In genomic region chr8:120568164-120568798, GRCm38 (mm10) we compare ENCODE assay signal across 24 mouse cellular contexts. TPM values are rescaled to one million over a fixed set of nuclear protein-coding genes. Genes with fewer than 3 reads are reported as not detected.
DNase-seq lines count a peak whose midpoint lies in the region; ATAC-seq and TF ChIP-seq lines count a peak whose summit lies in the region.
"Had no signal": no experiment of that assay in that cellular context is flagged by ENCODE, and none has a peak within 500 bp of the region (broad histone marks: within the 10 kb centered on the region; RNA-seq: fewer than 3 reads in every experiment).

No protein-coding gene starts in this region.

- H3K36me3 ChIP-seq in forebrain, embryonic 10.5 days (replicated peaks): peaks cover 87% of the 10 kb centered on the region
- peaks cover 55% of the 10 kb centered on the region for H3K36me3 ChIP-seq in forebrain, embryonic 15.5 days
- H3K36me3 ChIP-seq in E14TG2a.4 (ENCODE audit: insufficient read depth, low read length): peaks cover 100% of the 10 kb centered on the region

- DNase-seq in forebrain, embryonic 10.5 days (ENCODE audit: extremely low spot score, low spot score): no peak
- no peak for DNase-seq in layer of hippocampus, adult 2 months (ENCODE audit: low spot score in 2 of 2)
- DNase-seq in layer of hippocampus, adult 9-11 months: no peak
- DNase-seq in ZHBTc4 (ENCODE audit: low read depth, low spot score) (peak; percentile 41), MN1 (ENCODE audit: low spot score) (no peak)
- DNase-seq: adrenal gland, postnatal 14 days; cerebellum, adult 18-20 months; cerebellum, postnatal 25 days; gastrocnemius, postnatal 25 days; heart, adult 2 months; heart, postnatal 4 days; kidney, adult 9 months; kidney, postnatal 10 days; liver; lung, adult 2 months; lung, postnatal 14 days had no signal

- H3K27ac ChIP-seq in forebrain, embryonic 10.5 days: peak overlapping the region; percentile 13; the same call in 1 of the 2 replicates
- H3K27ac ChIP-seq in forebrain, embryonic 15.5 days (replicated peaks): no peak overlapping the region
- H3K27ac ChIP-seq in layer of hippocampus, adult 2 months: peak overlapping the region; percentile 97
- H3K27ac ChIP-seq: embryonic facial prominence, embryonic 15.5 days; heart, adult 2 months; liver, embryonic 14.5 days had no signal

- no peak overlapping the region for H3K4me2 ChIP-seq in forebrain, embryonic 15.5 days (replicated peaks)
- H3K4me2 ChIP-seq: embryonic facial prominence, embryonic 15.5 days; forebrain, embryonic 13.5 days; heart, embryonic 12.5 days had no signal

- H3K9ac ChIP-seq in forebrain, embryonic 15.5 days (replicated peaks): no peak overlapping the region
- H3K9ac ChIP-seq: embryonic facial prominence, embryonic 15.5 days; forebrain, embryonic 13.5 days; heart, embryonic 12.5 days; liver, embryonic 14.5 days had no signal

- WGBS in forebrain, embryonic 10.5 days: 96% methylated on average over 37 of the region's 37 CpGs
- 97% methylated on average over 37 of the region's 37 CpGs for WGBS in forebrain, embryonic 15.5 days

- ATAC-seq in forebrain, embryonic 15.5 days (replicated peaks): no peak
- ATAC-seq: forebrain, embryonic 13.5 days; intestine, postnatal 0 days had no signal

- TF ChIP-seq CTCF in layer of hippocampus, adult 2 months (conservative IDR thresholded peaks at IDR 0.05): no peak
- no peak for TF ChIP-seq CTCF in E14TG2a.4 (conservative IDR thresholded peaks at IDR 0.05; ENCODE audit: low read length)

- no peak overlapping the region for H3K4me3 ChIP-seq in forebrain, embryonic 10.5 days
- no peak overlapping the region for H3K4me3 ChIP-seq in forebrain, embryonic 15.5 days
- no peak overlapping the region for H3K4me3 ChIP-seq in layer of hippocampus, adult 2 months
- H3K4me3 ChIP-seq in E14TG2a.4 (replicated peaks; ENCODE audit: low read length): peak overlapping the region; percentile 50
- H3K4me3 ChIP-seq: embryonic facial prominence, embryonic 10.5 days; embryonic facial prominence, embryonic 15.5 days; forebrain, embryonic 13.5 days; heart, adult 2 months; heart, embryonic 12.5 days had no signal

- peaks cover 78% of the 10 kb centered on the region for H3K4me1 ChIP-seq in forebrain, embryonic 10.5 days
- H3K4me1 ChIP-seq in forebrain, embryonic 15.5 days: peaks cover 46% of the 10 kb centered on the region
- H3K4me1 ChIP-seq in E14TG2a.4 (replicated peaks; ENCODE audit: low read depth, low read length): peaks cover 100% of the 10 kb centered on the region

- 0 out of 2 replicates have a peak, but pooled peaks cover 4% of the 10 kb centered on the region for H3K27me3 ChIP-seq in forebrain, embryonic 10.5 days (ENCODE audit: poor library complexity, severe bottlenecking)
- H3K27me3 ChIP-seq in forebrain, embryonic 15.5 days: no peaks in the 10 kb centered on the region
- H3K27me3 ChIP-seq in E14TG2a.4 (ENCODE audit: insufficient read depth, low read length): no peaks in the 10 kb centered on the region
- H3K27me3 ChIP-seq: embryonic facial prominence, embryonic 15.5 days; forebrain, embryonic 13.5 days; heart, embryonic 12.5 days had no signal

- peaks cover 12% of the 10 kb centered on the region; the same call in 1 of the 2 replicates for H3K9me3 ChIP-seq in forebrain, embryonic 10.5 days
- no peaks in the 10 kb centered on the region for H3K9me3 ChIP-seq in forebrain, embryonic 15.5 days
- no peaks in the 10 kb centered on the region for H3K9me3 ChIP-seq in E14TG2a.4 (ENCODE audit: low read length)
- H3K9me3 ChIP-seq: embryonic facial prominence, embryonic 15.5 days; forebrain, embryonic 13.5 days; heart, embryonic 12.5 days had no signal

RNA-seq across cellular contexts. Expression of gene Gins2, which starts 20.8 kb away (rescaled TPM):
- polyA plus RNA-seq in forebrain, embryonic 10.5 days (2016; fragmentation: Nextera tagmentation; extraction: Ambion mirVana): 154 and 158 TPM in 2 replicates
- 27.1 and 34.2 TPM in 2 replicates for polyA plus RNA-seq in forebrain, embryonic 15.5 days (2015; fragmentation: Nextera tagmentation; extraction: Ambion mirVana)
- 1 to 10 TPM; 5.2 to 6.2 TPM for total RNA-seq in layer of hippocampus, adult 2 months (2021)
